Mouse (Mus musculus): Measurements from ENCODE around the gene Pcsk4. TPM values are rescaled to one million over a fixed set of nuclear protein-coding genes. Genes with fewer than 3 reads are reported as not detected.

Gene Pcsk4
- polyA plus RNA-seq, 1 experiment from 2014 or later: 3.0 TPM

GRCm38 (mm10) chr10:80357994-80358639, 28.8 kb upstream of the Pcsk4 start:
- peak overlapping the region; percentile 30; the same call in 1 of the 2 replicates for H3K9ac ChIP-seq
- 6% methylated on average over 28 of the region's 31 CpGs for WGBS
- peaks cover 27% of the 10 kb centered on the region for H3K4me1 ChIP-seq

GRCm38 (mm10) chr10:80357336-80357735, 28.0 kb upstream of the Pcsk4 start:
- Histone ChIP-seq H3K4me1 (peaks cover 27% of the 10 kb centered on the region), H3K27ac (no peak overlapping the region), H3K36me3 (ENCODE audit: poor library complexity, severe bottlenecking) (no peaks in the 10 kb centered on the region), H3K9me3 (replicated peaks) (no peaks in the 10 kb centered on the region), H3K4me3 (no peak overlapping the region), H3K27me3 (peaks cover 85% of the 10 kb centered on the region), H3K9ac (no peak overlapping the region), H3K4me2 (peak overlapping the region; percentile 51; the same call in 1 of the 2 replicates)
- 36% methylated on average over 7 of the region's 7 CpGs for WGBS
- no peak for ATAC-seq

More at GRCm38 (mm10) chr10:80357994-80358639, 28.8 kb upstream of the Pcsk4 start:
- H3K27ac ChIP-seq: no peak overlapping the region
- H3K27me3 ChIP-seq: peaks cover 82% of the 10 kb centered on the region
- no peaks in the 10 kb centered on the region for H3K36me3 ChIP-seq (ENCODE audit: poor library complexity, severe bottlenecking)
- ATAC-seq: 0 out of 2 replicates have a peak, but pooled peaks have one; percentile 19
- no peaks in the 10 kb centered on the region for H3K9me3 ChIP-seq (replicated peaks)
- peak overlapping the region; percentile 25 for H3K4me3 ChIP-seq
- peak overlapping the region; percentile 51 for H3K4me2 ChIP-seq

- Histone ChIP-seq H3K9ac (0 out of 2 replicates have a peak overlapping the region, but pooled peaks have one; percentile 21), H3K4me3 (peak overlapping the region; percentile 32), H3K27me3 (peaks cover 91% of the 10 kb centered on the region), H3K27ac (no peak overlapping the region), H3K36me3 (ENCODE audit: poor library complexity, severe bottlenecking) (no peaks in the 10 kb centered on the region), H3K9me3 (replicated peaks) (no peaks in the 10 kb centered on the region), H3K4me1 (peaks cover 27% of the 10 kb centered on the region), H3K4me2 (peak overlapping the region; percentile 60)
- 0 out of 2 replicates have a peak, but pooled peaks have one; percentile 37 for ATAC-seq
- WGBS: 2% methylated on average over 34 of the region's 34 CpGs
Observed at GRCm38 (mm10) chr10:80356737-80357136, 27.4 kb upstream of the Pcsk4 start.

GRCm38 (mm10) chr10:80356001-80356682, 26.8 kb upstream of the Pcsk4 start, which contains the start of gene Plk5:
Gene Plk5, plus strand, starts transcription at chr10:80356459.
- H3K9me3 ChIP-seq (replicated peaks): no peaks in the 10 kb centered on the region
- H3K4me2 ChIP-seq: peak within 1 kb of the TSS; percentile 60
- no peaks in the 10 kb centered on the region for H3K36me3 ChIP-seq (ENCODE audit: poor library complexity, severe bottlenecking)
- peaks cover 27% of the 10 kb centered on the region for H3K4me1 ChIP-seq
- H3K9ac ChIP-seq: peak within 1 kb of the TSS; percentile 21; the same call in 1 of the 2 replicates
- H3K4me3 ChIP-seq: peak within 1 kb of the TSS; percentile 32
- 0 out of 2 replicates have a peak, but pooled peaks have one; percentile 61 for ATAC-seq
- 1% methylated on average over 45 of the region's 53 CpGs for WGBS
- no peak within 1 kb of the TSS for H3K27ac ChIP-seq
- H3K27me3 ChIP-seq: peaks cover 97% of the 10 kb centered on the region

GRCm38 (mm10) chr10:80355431-80355830, 26.1 kb upstream of the Pcsk4 start:
- no peaks in the 10 kb centered on the region for H3K36me3 ChIP-seq (ENCODE audit: poor library complexity, severe bottlenecking)
- H3K27ac ChIP-seq: no peak overlapping the region
- H3K27me3 ChIP-seq: peaks cover 98% of the 10 kb centered on the region
- H3K9me3 ChIP-seq (replicated peaks): no peaks in the 10 kb centered on the region
- H3K4me3 ChIP-seq: 0 out of 2 replicates have a peak overlapping the region, but pooled peaks have one; percentile 32
- H3K4me2 ChIP-seq: no peak overlapping the region
- H3K4me1 ChIP-seq: peaks cover 27% of the 10 kb centered on the region
- ATAC-seq: no peak
- H3K9ac ChIP-seq: no peak overlapping the region
- WGBS: 4% methylated on average over 8 of the region's 9 CpGs

- Histone ChIP-seq H3K36me3 (ENCODE audit: poor library complexity, severe bottlenecking) (no peaks in the 10 kb centered on the region), H3K27me3 (peaks cover 99% of the 10 kb centered on the region), H3K27ac (no peak overlapping the region), H3K9me3 (replicated peaks) (no peaks in the 10 kb centered on the region), H3K4me2 (no peak overlapping the region), H3K4me1 (peaks cover 34% of the 10 kb centered on the region), H3K4me3 (no peak overlapping the region), H3K9ac (no peak overlapping the region)
- ATAC-seq: no peak
- WGBS: 71% methylated on average over 8 of the region's 8 CpGs
Observed at GRCm38 (mm10) chr10:80352727-80353126, 23.4 kb upstream of the Pcsk4 start.

- H3K36me3 ChIP-seq (ENCODE audit: poor library complexity, severe bottlenecking): no peaks in the 10 kb centered on the region
- peaks cover 27% of the 10 kb centered on the region for H3K4me1 ChIP-seq
- H3K27ac ChIP-seq: no peak overlapping the region
- peaks cover 99% of the 10 kb centered on the region for H3K27me3 ChIP-seq
- no peak overlapping the region for H3K4me2 ChIP-seq
- H3K4me3 ChIP-seq: no peak overlapping the region
- no peak for ATAC-seq
- H3K9ac ChIP-seq: no peak overlapping the region
- no peaks in the 10 kb centered on the region for H3K9me3 ChIP-seq (replicated peaks)
- WGBS: 20% methylated on average over 11 of the region's 11 CpGs
Observed at GRCm38 (mm10) chr10:80351896-80352295, 22.6 kb upstream of the Pcsk4 start.

GRCm38 (mm10) chr10:80350292-80350691, 21.0 kb upstream of the Pcsk4 start:
- H3K36me3 ChIP-seq (ENCODE audit: poor library complexity, severe bottlenecking): no peaks in the 10 kb centered on the region
- no peak overlapping the region for H3K9ac ChIP-seq
- no peak overlapping the region for H3K4me2 ChIP-seq
- H3K4me3 ChIP-seq: no peak overlapping the region
- H3K27me3 ChIP-seq: peaks cover 99% of the 10 kb centered on the region
- WGBS: 5% methylated on average over 7 of the region's 7 CpGs
- H3K4me1 ChIP-seq: peaks cover 11% of the 10 kb centered on the region
- no peaks in the 10 kb centered on the region for H3K9me3 ChIP-seq (replicated peaks)
- peak; percentile 80 for ATAC-seq
- no peak overlapping the region for H3K27ac ChIP-seq

- Histone ChIP-seq H3K4me1 (peaks cover 11% of the 10 kb centered on the region), H3K4me3 (no peak overlapping the region), H3K36me3 (ENCODE audit: poor library complexity, severe bottlenecking) (no peaks in the 10 kb centered on the region), H3K27me3 (peaks cover 99% of the 10 kb centered on the region), H3K27ac (no peak overlapping the region), H3K9ac (no peak overlapping the region), H3K4me2 (0 out of 2 replicates have a peak overlapping the region, but pooled peaks have one; percentile 12), H3K9me3 (replicated peaks) (no peaks in the 10 kb centered on the region)
- no peak for ATAC-seq
- 13% methylated on average over 24 of the region's 26 CpGs for WGBS
Observed at GRCm38 (mm10) chr10:80348981-80349380, 19.7 kb upstream of the Pcsk4 start.

GRCm38 (mm10) chr10:80348244-80348781, 19.0 kb upstream of the Pcsk4 start, which contains the start of gene Adamtsl5:
Gene Adamtsl5, minus strand, starts transcription at chr10:80348412.
- H3K4me3 ChIP-seq: peak within 1 kb of the TSS; percentile 18

GRCm38 (mm10) chr10:80347514-80347967, 18.2 kb upstream of the Pcsk4 start:
- H3K4me2 ChIP-seq: no peak overlapping the region
- 17% methylated on average over 17 of the region's 17 CpGs for WGBS
- no peak overlapping the region for H3K27ac ChIP-seq
- H3K27me3 ChIP-seq: peaks cover 99% of the 10 kb centered on the region
- no peak overlapping the region for H3K9ac ChIP-seq
- ATAC-seq: no peak
- H3K4me1 ChIP-seq: peaks cover 23% of the 10 kb centered on the region
- H3K36me3 ChIP-seq (ENCODE audit: poor library complexity, severe bottlenecking): no peaks in the 10 kb centered on the region
- no peak overlapping the region for H3K4me3 ChIP-seq
- H3K9me3 ChIP-seq (replicated peaks): no peaks in the 10 kb centered on the region

More at GRCm38 (mm10) chr10:80348244-80348781, 19.0 kb upstream of the Pcsk4 start, which contains the start of gene Adamtsl5:
- Histone ChIP-seq H3K27ac (no peak within 1 kb of the TSS), H3K27me3 (peaks cover 99% of the 10 kb centered on the region), H3K36me3 (ENCODE audit: poor library complexity, severe bottlenecking) (no peaks in the 10 kb centered on the region), H3K9me3 (replicated peaks) (no peaks in the 10 kb centered on the region), H3K9ac (0 out of 2 replicates have a peak within 1 kb of the TSS, but pooled peaks have one; percentile 21), H3K4me2 (peak within 1 kb of the TSS; percentile 41), H3K4me1 (peaks cover 15% of the 10 kb centered on the region)
- ATAC-seq: 0 out of 2 replicates have a peak, but pooled peaks have one; percentile 11
- WGBS: under 1% methylated on average over 34 of the region's 42 CpGs
